Mouse (Mus musculus) lung, postnatal 10 days (tissue): ENCODE results near the gene Srgap1.

ENCODE experiments used
- DNase-seq: peaks from one replicate; pipeline ENCODE4 v3.0.0; 2021

Gene Srgap1

GRCm38 (mm10) chr10:122016631-122017030, 30.5 kb downstream of the Srgap1 start:
- DNase-seq: no peak

GRCm38 (mm10) chr10:122012321-122012720, 34.8 kb downstream of the Srgap1 start:
- no peak for DNase-seq

- DNase-seq: peak; percentile 83
These were observed 38.3 kb downstream of the Srgap1 start for GRCm38 (mm10) chr10:122008731-122009391.

GRCm38 (mm10) chr10:122008370-122008730, 38.8 kb downstream of the Srgap1 start:
- no peak for DNase-seq

GRCm38 (mm10) chr10:122006606-122007005, 40.5 kb downstream of the Srgap1 start:
- DNase-seq: no peak

GRCm38 (mm10) chr10:122006151-122006550, 41.0 kb downstream of the Srgap1 start:
- no peak for DNase-seq

GRCm38 (mm10) chr10:122005560-122005959, 41.6 kb downstream of the Srgap1 start:
- DNase-seq: peak; percentile 77

- DNase-seq: no peak
These were observed 44.2 kb downstream of the Srgap1 start for GRCm38 (mm10) chr10:122002930-122003329.

GRCm38 (mm10) chr10:121998806-121999205, 48.3 kb downstream of the Srgap1 start:
- no peak for DNase-seq

GRCm38 (mm10) chr10:121996500-121996899, 50.6 kb downstream of the Srgap1 start:
- no peak for DNase-seq

- DNase-seq: peak; percentile 51
These were observed 51.7 kb downstream of the Srgap1 start for GRCm38 (mm10) chr10:121995448-121995847.

GRCm38 (mm10) chr10:121994660-121995059, 52.5 kb downstream of the Srgap1 start:
- DNase-seq: no peak

GRCm38 (mm10) chr10:121992609-121993008, 54.5 kb downstream of the Srgap1 start:
- DNase-seq: no peak

GRCm38 (mm10) chr10:121986997-121987396, 60.1 kb downstream of the Srgap1 start:
- DNase-seq: no peak

GRCm38 (mm10) chr10:121984887-121985286, 62.2 kb downstream of the Srgap1 start:
- DNase-seq: no peak

GRCm38 (mm10) chr10:121983993-121984610, 63.0 kb downstream of the Srgap1 start:
- no peak for DNase-seq

GRCm38 (mm10) chr10:121975330-121975729, 71.8 kb downstream of the Srgap1 start:
- no peak for DNase-seq

GRCm38 (mm10) chr10:121974591-121974990, 72.5 kb downstream of the Srgap1 start:
- DNase-seq: no peak

- no peak for DNase-seq
These were observed 73.8 kb downstream of the Srgap1 start for GRCm38 (mm10) chr10:121973281-121973680.

- peak; percentile 36 for DNase-seq
These were observed 74.7 kb downstream of the Srgap1 start for GRCm38 (mm10) chr10:121972249-121972892.

- DNase-seq: peak; percentile 43
These were observed 75.5 kb downstream of the Srgap1 start for GRCm38 (mm10) chr10:121971658-121972057.

- no peak for DNase-seq
These were observed 76.2 kb downstream of the Srgap1 start for GRCm38 (mm10) chr10:121970912-121971311.

- DNase-seq: peak; percentile 33
These were observed 83.0 kb downstream of the Srgap1 start for GRCm38 (mm10) chr10:121964114-121964513.

- DNase-seq: no peak
These were observed 85.1 kb downstream of the Srgap1 start for GRCm38 (mm10) chr10:121962053-121962452.
